Mouse (Mus musculus): ENCODE data around the gene Col5a3. TPM values are rescaled to one million over a fixed set of nuclear protein-coding genes. Genes with fewer than 3 reads are reported as not detected.

Gene Col5a3
- 0.14 and 0.21 TPM in 2 replicates for polyA plus RNA-seq (2014; fragmentation: Nextera tagmentation; extraction: Ambion mirVana)

DNA sequence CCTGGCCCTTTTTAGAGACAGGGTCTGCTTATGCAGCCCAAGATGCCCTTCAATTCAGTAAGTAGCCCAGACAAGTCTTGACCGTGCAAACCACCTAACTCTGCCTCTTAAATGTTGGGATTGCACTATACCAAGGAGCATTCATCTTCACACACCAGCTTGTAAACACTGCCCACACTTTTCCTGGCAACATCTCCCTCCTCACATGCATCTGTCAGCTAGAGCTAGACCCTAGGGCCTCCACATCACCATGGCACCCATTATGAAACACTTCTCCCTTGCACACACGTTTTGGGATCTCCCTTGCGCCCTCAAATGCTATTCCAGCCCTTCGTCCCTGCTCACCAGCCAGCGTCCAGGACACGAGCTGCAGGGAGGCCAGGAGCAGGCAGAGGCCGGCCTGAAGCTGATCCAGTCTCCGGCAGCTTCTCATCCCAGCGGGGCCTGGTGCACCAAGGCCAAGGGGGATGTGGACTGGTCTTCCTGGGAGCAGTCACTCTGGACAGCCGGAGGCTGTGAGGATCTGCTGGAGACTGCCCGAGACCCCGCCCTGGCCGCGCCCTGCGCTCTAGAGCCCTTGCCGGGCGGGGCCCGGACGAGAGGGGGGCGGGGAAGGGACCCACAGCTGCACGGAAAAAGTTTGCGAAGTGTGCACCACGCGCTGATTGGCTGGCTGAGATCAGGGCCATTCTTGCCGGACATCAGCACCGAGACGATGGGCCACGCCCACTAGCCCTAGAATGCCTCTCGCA is at the start of gene Col5a3:
Gene Col5a3 (minus strand): TSS at position 547 of the 752 bp plus-strand sequence.
- H3K9me3 ChIP-seq (replicated peaks; ENCODE audit: control insufficient read depth, low read length): no peaks in the 10 kb centered on the region
- H3K36me3 ChIP-seq (replicated peaks; ENCODE audit: control insufficient read depth, insufficient read depth, low read depth, low read length): no peaks in the 10 kb centered on the region
- peaks cover 2% of the 10 kb centered on the region; the same call in 1 of the 2 replicates for H3K27me3 ChIP-seq (ENCODE audit: control insufficient read depth, insufficient read depth, low read length)
- H3K4me3 ChIP-seq (ENCODE audit: low read depth, low read length): peak within 1 kb of the TSS; percentile 10; the same call in 1 of the 2 replicates
- H3K4me2 ChIP-seq (ENCODE audit: low read depth, low read length): peak within 1 kb of the TSS; percentile 63
- H3K4me1 ChIP-seq (ENCODE audit: control insufficient read depth, insufficient read depth, low read length): no peaks in the 10 kb centered on the region; the same call in 1 of the 2 replicates
- ATAC-seq (replicated peaks; ENCODE audit: insufficient number of reproducible peaks, low FRiP score, low TSS enrichment, low read depth) (peak; percentile 34; the same call in 1 of the 2 replicates), DNase-seq (ENCODE audit: low spot score) (peak; percentile 63)
- 4% methylated on average over 29 of the region's 29 CpGs for WGBS
- no peak within 1 kb of the TSS for H3K27ac ChIP-seq (replicated peaks; ENCODE audit: low read depth, low read length)
- no peak within 1 kb of the TSS; the same call in 1 of the 2 replicates for H3K9ac ChIP-seq (replicated peaks; ENCODE audit: low read length)

DNA sequence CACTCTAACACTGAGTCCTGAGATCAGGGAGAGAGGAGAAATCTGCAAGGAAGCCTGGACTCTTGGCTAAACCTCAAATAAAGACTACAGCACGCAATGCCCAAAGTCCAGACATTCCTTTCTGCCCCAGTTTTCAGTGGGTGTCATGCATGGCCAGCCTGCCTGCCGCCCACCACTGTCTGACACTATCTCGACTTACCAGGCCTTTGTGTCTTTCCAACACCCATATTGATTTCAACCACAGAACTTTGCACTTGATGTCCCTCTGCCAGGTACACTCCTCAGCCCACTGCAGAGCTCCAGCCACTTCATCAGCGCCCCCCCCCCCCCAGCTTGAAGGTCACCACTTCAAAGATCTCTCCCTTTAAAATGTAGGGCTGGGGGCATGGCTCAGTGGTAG is 47.4 kb upstream of the Col5a3 start:
- no peak overlapping the region for H3K9ac ChIP-seq (replicated peaks; ENCODE audit: low read length)
- H3K4me1 ChIP-seq (ENCODE audit: control insufficient read depth, insufficient read depth, low read length): no peaks in the 10 kb centered on the region
- H3K27ac ChIP-seq (replicated peaks; ENCODE audit: low read depth, low read length): no peak overlapping the region
- H3K36me3 ChIP-seq (replicated peaks; ENCODE audit: control insufficient read depth, insufficient read depth, low read depth, low read length): no peaks in the 10 kb centered on the region
- no peak for ATAC-seq (replicated peaks; ENCODE audit: insufficient number of reproducible peaks, low FRiP score, low TSS enrichment, low read depth)
- H3K27me3 ChIP-seq (ENCODE audit: control insufficient read depth, insufficient read depth, low read length): no peaks in the 10 kb centered on the region
- 55% methylated on average over 4 of the region's 4 CpGs for WGBS
- H3K4me3 ChIP-seq (ENCODE audit: low read depth, low read length): no peak overlapping the region
- no peak overlapping the region for H3K4me2 ChIP-seq (ENCODE audit: low read depth, low read length)
- no peak for DNase-seq (ENCODE audit: low spot score)
- no peaks in the 10 kb centered on the region for H3K9me3 ChIP-seq (replicated peaks; ENCODE audit: control insufficient read depth, low read length)

DNA sequence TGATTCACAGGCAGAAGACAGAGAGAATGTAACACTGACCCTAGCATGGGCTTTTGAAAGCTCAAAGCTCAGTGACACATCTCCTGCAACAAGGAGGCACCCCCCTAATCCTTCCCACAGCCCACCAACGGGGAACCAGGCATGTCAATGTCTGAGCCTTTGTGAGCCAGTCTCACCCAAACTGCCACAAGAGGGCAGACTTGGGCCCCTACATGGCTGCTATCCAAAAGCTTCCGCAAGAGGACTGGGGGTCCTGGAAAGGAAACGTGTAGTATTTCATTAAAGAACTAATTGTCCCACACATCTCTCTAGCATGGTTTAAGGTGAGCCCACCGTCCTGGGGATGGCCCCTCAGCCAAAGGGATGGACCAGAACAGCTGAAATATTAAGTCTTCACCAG is 47.0 kb upstream of the Col5a3 start:
- no peaks in the 10 kb centered on the region for H3K27me3 ChIP-seq (ENCODE audit: control insufficient read depth, insufficient read depth, low read length)
- DNase-seq (ENCODE audit: low spot score) (peak; percentile 68), ATAC-seq (replicated peaks; ENCODE audit: insufficient number of reproducible peaks, low FRiP score, low TSS enrichment, low read depth) (no peak)
- H3K4me2 ChIP-seq (ENCODE audit: low read depth, low read length): no peak overlapping the region
- no peaks in the 10 kb centered on the region for H3K9me3 ChIP-seq (replicated peaks; ENCODE audit: control insufficient read depth, low read length)
- no peaks in the 10 kb centered on the region for H3K36me3 ChIP-seq (replicated peaks; ENCODE audit: control insufficient read depth, insufficient read depth, low read depth, low read length)
- no peaks in the 10 kb centered on the region for H3K4me1 ChIP-seq (ENCODE audit: control insufficient read depth, insufficient read depth, low read length)
- 5% methylated on average over 4 of the region's 4 CpGs for WGBS
- H3K4me3 ChIP-seq (ENCODE audit: low read depth, low read length): no peak overlapping the region
- no peak overlapping the region for H3K27ac ChIP-seq (replicated peaks; ENCODE audit: low read depth, low read length)
- no peak overlapping the region for H3K9ac ChIP-seq (replicated peaks; ENCODE audit: low read length)

DNA sequence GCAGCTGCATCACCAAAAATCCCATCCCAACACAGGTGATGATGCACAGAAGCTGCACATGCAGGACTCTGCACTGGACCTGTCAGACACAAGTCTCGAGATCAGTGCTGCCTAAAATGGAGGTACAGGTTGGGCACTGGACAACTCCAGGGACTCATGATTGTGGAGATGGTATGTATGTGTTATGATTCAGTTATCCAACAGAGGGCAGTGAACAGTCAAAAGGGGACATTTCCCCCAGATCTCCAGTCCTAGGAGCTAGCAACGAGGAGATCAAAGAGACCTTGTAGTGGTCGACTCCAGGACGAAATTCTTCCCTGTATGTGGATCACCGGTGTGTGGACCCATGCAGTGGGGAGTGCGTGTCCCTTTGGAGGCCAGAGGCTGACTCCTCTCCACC is 45.1 kb upstream of the Col5a3 start:
- no peaks in the 10 kb centered on the region for H3K9me3 ChIP-seq (replicated peaks; ENCODE audit: control insufficient read depth, low read length)
- DNase-seq (ENCODE audit: low spot score): no peak

DNA sequence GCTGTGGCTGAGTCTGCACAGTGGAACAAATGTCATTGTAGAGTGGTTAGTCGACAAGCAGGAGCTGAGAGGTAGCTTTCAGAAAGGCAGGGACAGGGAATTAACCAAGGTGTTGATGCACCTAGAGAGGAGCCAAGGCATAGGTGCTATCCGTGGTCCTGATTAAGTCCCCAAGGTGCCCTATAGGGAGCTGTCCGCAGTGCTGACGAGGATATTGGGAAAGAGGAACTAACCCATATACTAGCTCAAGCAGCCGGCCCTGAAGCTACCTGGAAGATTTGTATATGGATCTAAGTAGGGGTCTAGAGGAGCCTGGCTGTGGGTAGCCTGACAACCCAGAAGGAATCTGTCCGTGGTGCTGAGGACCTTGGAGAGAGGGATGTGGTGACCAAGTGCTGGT is 42.3 kb upstream of the Col5a3 start:
- 11% methylated on average over 6 of the region's 6 CpGs for WGBS
- Histone ChIP-seq H3K27ac (replicated peaks; ENCODE audit: low read depth, low read length) (no peak overlapping the region), H3K4me2 (ENCODE audit: low read depth, low read length) (no peak overlapping the region), H3K9ac (replicated peaks; ENCODE audit: low read length) (no peak overlapping the region), H3K27me3 (ENCODE audit: control insufficient read depth, insufficient read depth, low read length) (no peaks in the 10 kb centered on the region), H3K4me1 (ENCODE audit: control insufficient read depth, insufficient read depth, low read length) (no peaks in the 10 kb centered on the region), H3K36me3 (replicated peaks; ENCODE audit: control insufficient read depth, insufficient read depth, low read depth, low read length) (no peaks in the 10 kb centered on the region), H3K9me3 (replicated peaks; ENCODE audit: control insufficient read depth, low read length) (no peaks in the 10 kb centered on the region), H3K4me3 (ENCODE audit: low read depth, low read length) (no peak overlapping the region)
- DNase-seq (ENCODE audit: low spot score) (peak; percentile 88), ATAC-seq (replicated peaks; ENCODE audit: insufficient number of reproducible peaks, low FRiP score, low TSS enrichment, low read depth) (0 out of 2 replicates have a peak, but pooled peaks have one; percentile 6)

More for the DNA sequence above, 45.1 kb upstream of the Col5a3 start:
- H3K36me3 ChIP-seq (replicated peaks; ENCODE audit: control insufficient read depth, insufficient read depth, low read depth, low read length): no peaks in the 10 kb centered on the region
- H3K9ac ChIP-seq (replicated peaks; ENCODE audit: low read length): no peak overlapping the region
- no peaks in the 10 kb centered on the region for H3K27me3 ChIP-seq (ENCODE audit: control insufficient read depth, insufficient read depth, low read length)
- no peak overlapping the region for H3K4me3 ChIP-seq (ENCODE audit: low read depth, low read length)
- no peak overlapping the region for H3K4me2 ChIP-seq (ENCODE audit: low read depth, low read length)
- ATAC-seq (replicated peaks; ENCODE audit: insufficient number of reproducible peaks, low FRiP score, low TSS enrichment, low read depth): no peak
- no peak overlapping the region for H3K27ac ChIP-seq (replicated peaks; ENCODE audit: low read depth, low read length)
- no peaks in the 10 kb centered on the region for H3K4me1 ChIP-seq (ENCODE audit: control insufficient read depth, insufficient read depth, low read length)
- WGBS: 49% methylated on average over 6 of the region's 6 CpGs

DNA sequence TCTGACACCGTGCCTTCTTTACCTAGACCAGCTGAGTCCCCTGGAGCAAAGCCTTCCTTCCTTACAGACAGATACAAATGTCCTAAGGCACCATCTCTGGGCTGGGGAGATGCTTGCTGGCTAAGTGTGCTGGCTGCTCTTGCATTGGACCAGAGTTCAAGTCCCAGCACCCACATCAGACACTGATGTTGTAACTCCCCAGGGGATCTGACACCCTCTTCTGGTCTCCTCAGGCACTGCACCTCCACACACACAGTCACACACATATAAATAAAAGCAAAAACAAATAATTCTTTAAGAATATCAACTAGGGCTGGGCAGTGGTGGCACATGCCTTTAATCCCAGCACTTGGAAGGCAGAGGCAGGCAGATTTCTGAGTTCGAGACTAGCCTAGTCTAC is 35.3 kb upstream of the Col5a3 start:
- H3K9ac ChIP-seq (replicated peaks; ENCODE audit: low read length): no peak overlapping the region
- H3K9me3 ChIP-seq (replicated peaks; ENCODE audit: control insufficient read depth, low read length): no peaks in the 10 kb centered on the region
- H3K27me3 ChIP-seq (ENCODE audit: control insufficient read depth, insufficient read depth, low read length): no peaks in the 10 kb centered on the region
- H3K4me3 ChIP-seq (ENCODE audit: low read depth, low read length): no peak overlapping the region
- no peak overlapping the region for H3K27ac ChIP-seq (replicated peaks; ENCODE audit: low read depth, low read length)
- DNase-seq (ENCODE audit: low spot score) (no peak), ATAC-seq (replicated peaks; ENCODE audit: insufficient number of reproducible peaks, low FRiP score, low TSS enrichment, low read depth) (no peak)
- WGBS: 89% methylated on average over 2 of the region's 2 CpGs
- no peaks in the 10 kb centered on the region for H3K4me1 ChIP-seq (ENCODE audit: control insufficient read depth, insufficient read depth, low read length)
- H3K4me2 ChIP-seq (ENCODE audit: low read depth, low read length): no peak overlapping the region
- no peaks in the 10 kb centered on the region for H3K36me3 ChIP-seq (replicated peaks; ENCODE audit: control insufficient read depth, insufficient read depth, low read depth, low read length)

DNA sequence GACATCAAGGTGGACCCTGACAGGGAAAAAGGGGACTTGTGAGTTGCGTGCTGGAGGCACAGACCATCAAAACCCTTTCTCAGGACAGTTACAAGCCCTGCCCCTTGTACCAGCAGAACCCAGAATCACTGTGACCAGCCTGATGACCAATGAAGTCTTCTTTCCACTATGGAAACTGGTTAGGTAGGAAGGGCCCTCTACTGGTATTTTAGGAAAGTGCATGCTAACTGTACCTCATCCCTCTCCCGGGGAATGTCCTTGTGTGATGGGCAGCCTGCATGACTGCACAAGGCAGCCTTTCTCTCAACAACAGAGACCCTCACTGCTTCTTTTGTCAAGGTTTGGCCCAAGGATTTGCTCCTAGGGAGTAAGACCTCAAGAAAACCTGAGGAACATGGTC is 27.8 kb upstream of the Col5a3 start:
- Histone ChIP-seq H3K9me3 (replicated peaks; ENCODE audit: control insufficient read depth, low read length) (no peaks in the 10 kb centered on the region), H3K4me1 (ENCODE audit: control insufficient read depth, insufficient read depth, low read length) (no peaks in the 10 kb centered on the region), H3K27ac (replicated peaks; ENCODE audit: low read depth, low read length) (no peak overlapping the region), H3K36me3 (replicated peaks; ENCODE audit: control insufficient read depth, insufficient read depth, low read depth, low read length) (no peaks in the 10 kb centered on the region), H3K4me2 (ENCODE audit: low read depth, low read length) (no peak overlapping the region), H3K4me3 (ENCODE audit: low read depth, low read length) (no peak overlapping the region), H3K27me3 (ENCODE audit: control insufficient read depth, insufficient read depth, low read length) (no peaks in the 10 kb centered on the region), H3K9ac (replicated peaks; ENCODE audit: low read length) (no peak overlapping the region)
- DNase-seq (ENCODE audit: low spot score) (peak; percentile 58), ATAC-seq (replicated peaks; ENCODE audit: insufficient number of reproducible peaks, low FRiP score, low TSS enrichment, low read depth) (no peak)
- WGBS: 25% methylated on average over 2 of the region's 2 CpGs

DNA sequence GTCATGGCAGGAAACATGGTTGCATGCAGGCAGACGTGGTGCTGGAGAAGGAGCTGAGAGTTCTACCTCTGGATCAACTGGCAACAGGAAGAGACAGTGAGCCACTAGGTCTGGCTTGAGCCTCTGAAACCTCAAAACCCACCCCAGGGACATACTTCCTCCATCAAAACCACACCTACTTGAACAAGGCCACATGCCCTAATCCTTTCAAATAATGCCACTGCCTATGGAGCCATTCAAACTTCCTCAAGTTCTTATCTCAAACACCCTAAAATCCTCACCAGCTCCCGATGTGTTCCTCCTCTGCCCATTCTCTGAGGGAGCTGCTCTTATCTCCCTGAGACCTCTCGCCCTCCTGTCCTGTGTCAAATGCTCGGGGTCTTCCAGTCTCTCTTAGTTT is 27.3 kb upstream of the Col5a3 start:
- 81% methylated on average over 4 of the region's 4 CpGs for WGBS
- DNase-seq (ENCODE audit: low spot score): no peak
- H3K27me3 ChIP-seq (ENCODE audit: control insufficient read depth, insufficient read depth, low read length): no peaks in the 10 kb centered on the region

More for the DNA sequence above, 27.3 kb upstream of the Col5a3 start:
- Histone ChIP-seq H3K9ac (replicated peaks; ENCODE audit: low read length) (no peak overlapping the region), H3K4me3 (ENCODE audit: low read depth, low read length) (no peak overlapping the region), H3K4me1 (ENCODE audit: control insufficient read depth, insufficient read depth, low read length) (no peaks in the 10 kb centered on the region), H3K4me2 (ENCODE audit: low read depth, low read length) (no peak overlapping the region), H3K36me3 (replicated peaks; ENCODE audit: control insufficient read depth, insufficient read depth, low read depth, low read length) (no peaks in the 10 kb centered on the region), H3K27ac (replicated peaks; ENCODE audit: low read depth, low read length) (no peak overlapping the region), H3K9me3 (replicated peaks; ENCODE audit: control insufficient read depth, low read length) (no peaks in the 10 kb centered on the region)
- no peak for ATAC-seq (replicated peaks; ENCODE audit: insufficient number of reproducible peaks, low FRiP score, low TSS enrichment, low read depth)
